Mouse (Mus musculus) right cerebral cortex, postnatal 4 days (tissue): ENCODE measurements around the gene Gm29049.
"Not testable (repeated sequence)": the region's sequence is repeated elsewhere in the genome, so short reads cannot be mapped to it uniquely, and the experiment has no call there.

Experiments used
- DNase-seq: peaks from one replicate; pipeline ENCODE4 v3.0.0-alpha.2; 2022

Gm29049 gene

DNA sequence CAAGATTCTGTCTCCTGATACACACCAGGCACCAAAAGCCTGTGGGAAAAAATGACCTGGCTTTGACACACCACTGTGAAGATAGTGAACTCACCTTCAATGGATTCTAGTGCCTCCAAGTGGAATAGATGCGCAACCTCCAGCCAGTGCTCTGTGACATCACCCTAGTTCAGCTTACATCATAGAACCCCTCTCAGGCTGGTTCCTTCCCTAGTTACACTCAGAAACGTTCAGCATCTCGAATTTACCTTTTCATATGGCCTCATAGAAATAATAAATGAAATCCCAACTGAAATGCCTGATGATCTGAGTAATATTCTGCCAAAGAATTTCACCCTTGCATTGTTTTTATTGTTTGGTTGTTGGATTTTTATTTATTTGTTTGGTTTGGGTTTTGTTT, at the start of gene Gm29049:
Gene Gm29049, minus strand, starts transcription at position 101 of the 400 bp plus-strand sequence.
- DNase-seq: not testable (repeated sequence)
